Mouse (Mus musculus) ES-Bruce4 (cell line): ENCODE results near the gene Siglech. TPM values are rescaled to one million over a fixed set of nuclear protein-coding genes. Genes with fewer than 3 reads are reported as not detected.
"Not testable (repeated sequence)": the region's sequence is repeated elsewhere in the genome, so short reads cannot be mapped to it uniquely, and the experiment has no call there.

ENCODE experiments used
- H3K27ac ChIP-seq: 2 replicates; pipeline ENCODE4 v1.5.1; 2012; ENCODE audit warnings: low read length, inconsistent platforms; ENCODE audit not compliant: insufficient read depth
- H3K27me3 ChIP-seq: 2 replicates; pipeline ENCODE4 v1.6.1; 2012; ENCODE audit warnings: mild to moderate bottlenecking, low read length, inconsistent platforms; ENCODE audit not compliant: control insufficient read depth, poor library complexity, insufficient read depth, severe bottlenecking
- H3K36me3 ChIP-seq: 2 replicates; pipeline ENCODE4 v1.6.1; 2012; ENCODE audit warnings: inconsistent platforms, mild to moderate bottlenecking, low read length, moderate library complexity; ENCODE audit not compliant: control insufficient read depth, poor library complexity, insufficient read depth, severe bottlenecking
- H3K4me1 ChIP-seq: one replicate; pipeline ENCODE4 v1.8.1; 2011; ENCODE audit warnings: low read length; ENCODE audit not compliant: control insufficient read depth, insufficient read depth
- H3K4me3 ChIP-seq: 2 replicates; pipeline ENCODE4 v1.5.1; 2011; ENCODE audit warnings: low read depth, mild to moderate bottlenecking, low read length
- H3K9ac ChIP-seq: 2 replicates; pipeline ENCODE4 v1.6.1; 2012; ENCODE audit warnings: low read depth, mild to moderate bottlenecking, inconsistent platforms; ENCODE audit not compliant: poor library complexity, severe bottlenecking
- H3K9me3 ChIP-seq: replicated peaks from 2 replicates; pipeline ENCODE4 v1.6.1; 2012; ENCODE audit warnings: mild to moderate bottlenecking, low read length, inconsistent platforms; ENCODE audit not compliant: control insufficient read depth, poor library complexity, insufficient read depth, severe bottlenecking
- CTCF ChIP-seq: IDR thresholded peaks from one replicate; pipeline ENCODE4 v1.8.1; 2011; ENCODE audit warnings: low read depth, low read length
- EP300 ChIP-seq: IDR thresholded peaks from 2 replicates; pipeline ENCODE4 v1.6.1; 2011; ENCODE audit warnings: low read depth, low read length; ENCODE audit not compliant: insufficient read depth
- POLR2A ChIP-seq: IDR thresholded peaks from one replicate; pipeline ENCODE4 v1.8.1; 2011; ENCODE audit warnings: low read length; ENCODE audit not compliant: insufficient read depth
- polyA plus RNA-seq: library from polyadenylated mRNA; stranded (reverse); fragments of >200 nt; gene quantifications from 2 replicates; pipeline ENCODE4 v1.2.4, GENCODE M21; 2011; ENCODE audit warnings: low read depth; ENCODE audit not compliant: missing spikeins, insufficient read depth, insufficient read length

The Siglech gene
- polyA plus RNA-seq, 1 experiment: not detected

- Histone ChIP-seq H3K4me1 (no peaks in the 10 kb centered on the region), H3K9ac (no peak overlapping the region), H3K9me3 (no peaks in the 10 kb centered on the region), H3K36me3 (no peaks in the 10 kb centered on the region), H3K4me3 (no peak overlapping the region), H3K27ac (no peak overlapping the region), H3K27me3 (no peaks in the 10 kb centered on the region)
- TF ChIP-seq EP300 (no peak), POLR2A (no peak), CTCF (no peak)
Measured at GRCm38 (mm10) chr7:55744566-55745220, 23.3 kb upstream of the Siglech start.

GRCm38 (mm10) chr7:55750841-55751240, 17.1 kb upstream of the Siglech start:
- H3K9me3 ChIP-seq: no peaks in the 10 kb centered on the region
- H3K36me3 ChIP-seq: no peaks in the 10 kb centered on the region
- no peak overlapping the region for H3K9ac ChIP-seq
- H3K4me1 ChIP-seq: no peaks in the 10 kb centered on the region
- H3K4me3 ChIP-seq: no peak overlapping the region
- TF ChIP-seq POLR2A (no peak), EP300 (no peak), CTCF (no peak)
- H3K27ac ChIP-seq: no peak overlapping the region
- H3K27me3 ChIP-seq: no peaks in the 10 kb centered on the region

GRCm38 (mm10) chr7:55759346-55759745, 8.6 kb upstream of the Siglech start:
- no peaks in the 10 kb centered on the region for H3K27me3 ChIP-seq
- TF ChIP-seq CTCF (no peak), EP300 (no peak), POLR2A (no peak)
- no peaks in the 10 kb centered on the region for H3K4me1 ChIP-seq
- no peaks in the 10 kb centered on the region for H3K9me3 ChIP-seq
- H3K36me3 ChIP-seq: no peaks in the 10 kb centered on the region
- no peak overlapping the region for H3K9ac ChIP-seq
- no peak overlapping the region for H3K27ac ChIP-seq
- no peak overlapping the region for H3K4me3 ChIP-seq

GRCm38 (mm10) chr7:55780011-55780410, 12.0 kb downstream of the Siglech start:
- no peak overlapping the region for H3K9ac ChIP-seq
- no peak overlapping the region for H3K27ac ChIP-seq
- TF ChIP-seq CTCF: no peak
- TF ChIP-seq EP300: no peak
- TF ChIP-seq POLR2A: no peak
- H3K9me3 ChIP-seq: no peaks in the 10 kb centered on the region
- no peaks in the 10 kb centered on the region for H3K4me1 ChIP-seq
- H3K36me3 ChIP-seq: no peaks in the 10 kb centered on the region
- H3K4me3 ChIP-seq: no peak overlapping the region
- no peaks in the 10 kb centered on the region for H3K27me3 ChIP-seq

- Histone ChIP-seq H3K27me3 (no peaks in the 10 kb centered on the region), H3K9me3 (no peaks in the 10 kb centered on the region), H3K36me3 (no peaks in the 10 kb centered on the region), H3K4me1 (no peaks in the 10 kb centered on the region), H3K9ac (no peak overlapping the region), H3K27ac (no peak overlapping the region), H3K4me3 (no peak overlapping the region)
- TF ChIP-seq POLR2A: no peak
- TF ChIP-seq EP300: no peak
- TF ChIP-seq CTCF: no peak
Measured at GRCm38 (mm10) chr7:55782493-55782892, 14.5 kb downstream of the Siglech start.

GRCm38 (mm10) chr7:55784580-55784979, 16.6 kb downstream of the Siglech start:
- no peaks in the 10 kb centered on the region for H3K27me3 ChIP-seq
- H3K9me3 ChIP-seq: no peaks in the 10 kb centered on the region
- TF ChIP-seq CTCF (no peak), EP300 (no peak), POLR2A (no peak)
- H3K27ac ChIP-seq: no peak overlapping the region
- H3K36me3 ChIP-seq: no peaks in the 10 kb centered on the region
- no peaks in the 10 kb centered on the region for H3K4me1 ChIP-seq
- H3K9ac ChIP-seq: no peak overlapping the region
- no peak overlapping the region for H3K4me3 ChIP-seq

- H3K9ac ChIP-seq, H3K4me3 ChIP-seq, H3K36me3 ChIP-seq, H3K27ac ChIP-seq, H3K9me3 ChIP-seq, H3K4me1 ChIP-seq, H3K27me3 ChIP-seq: not testable (repeated sequence)
Measured at GRCm38 (mm10) chr7:55790586-55790985, 22.6 kb downstream of the Siglech start.
